Mouse (Mus musculus) forebrain, embryonic 11.5 days (tissue): ENCODE measurements around the gene Fam135a. TPM values are rescaled to one million over a fixed set of nuclear protein-coding genes. Genes with fewer than 3 reads are reported as not detected.

ENCODE experiments used
- ATAC-seq: fragments of 200-750 bp; cut with Nextera tagmentation; replicated peaks from 2 replicates; pipeline ENCODE4 v1.8.0; 2017; ENCODE audit warnings: moderate TSS enrichment; ENCODE audit not compliant: low FRiP score
- DNase-seq: peaks from one replicate; pipeline ENCODE4 v3.0.0-alpha.2; 2017; ENCODE audit warnings: low spot score
- H3K27ac ChIP-seq: fragments of 300-500 bp; sonication (generic); 2 replicates; pipeline ENCODE4 v1.5.1; 2014; ENCODE audit warnings: low read depth, low read length
- H3K27me3 ChIP-seq: fragments of 300-500 bp; sonication (generic); 2 replicates; pipeline ENCODE4 v1.6.1; 2014; ENCODE audit warnings: mild to moderate bottlenecking, low read length, mixed read lengths; ENCODE audit not compliant: control insufficient read depth, insufficient read depth
- H3K36me3 ChIP-seq: fragments of 300-500 bp; sonication (generic); 2 replicates; pipeline ENCODE4 v1.6.1; 2014; ENCODE audit warnings: mild to moderate bottlenecking, low read length, moderate library complexity, mixed read lengths; ENCODE audit not compliant: control insufficient read depth, insufficient read depth
- H3K4me1 ChIP-seq: fragments of 300-500 bp; sonication (generic); replicated peaks from 2 replicates; pipeline ENCODE4 v1.6.1; 2014; ENCODE audit warnings: low read length, mixed read lengths; ENCODE audit not compliant: control insufficient read depth, insufficient read depth
- H3K4me2 ChIP-seq: fragments of 300-500 bp; sonication (generic); 2 replicates; pipeline ENCODE4 v1.6.1; 2014; ENCODE audit warnings: low read depth, mild to moderate bottlenecking, low read length, moderate library complexity, mixed read lengths; ENCODE audit not compliant: severe bottlenecking
- H3K4me3 ChIP-seq: fragments of 300-500 bp; sonication (generic); 2 replicates; pipeline ENCODE4 v1.5.1; 2014; ENCODE audit warnings: low read depth, low read length
- H3K9ac ChIP-seq: fragments of 300-500 bp; sonication (generic); 2 replicates; pipeline ENCODE4 v1.6.1; 2014; ENCODE audit warnings: low read length
- H3K9me3 ChIP-seq: fragments of 300-500 bp; sonication (generic); 2 replicates; pipeline ENCODE4 v1.6.1; 2016; ENCODE audit warnings: low read length, mixed read lengths; ENCODE audit not compliant: control insufficient read depth
- WGBS: fragments of 180-500 bp; shearing (Covaris S2); extraction: QIAGEN DNeasy Blood & Tissue Kit; methylation state at CpG from one replicate; pipeline ENCODE4 v1.1.7; 2014; 5-methylcytosine and 5-hydroxymethylcytosine counted together
- polyA plus RNA-seq: library from polyadenylated mRNA; unstranded; fragments of >200 nt; fragmentation: Nextera tagmentation; extraction: Ambion mirVana; gene quantifications from 2 replicates; pipeline ENCODE4 v1.2.1, GENCODE M21; 2014

Fam135a gene
- polyA plus RNA-seq, 1 experiment from 2014 or later = 44.9 TPM

- Histone ChIP-seq H3K4me1 (no peaks in the 10 kb centered on the region), H3K4me2 (no peak overlapping the region), H3K36me3 (no peaks in the 10 kb centered on the region), H3K4me3 (no peak overlapping the region), H3K9me3 (no peaks in the 10 kb centered on the region), H3K9ac (no peak overlapping the region), H3K27ac (no peak overlapping the region), H3K27me3 (no peaks in the 10 kb centered on the region)
- no peak for DNase-seq
- no peak for ATAC-seq
- 100% methylated on average over 1 of the region's 1 CpGs for WGBS
Observed at GRCm38 (mm10) chr1:24122582-24122981, 22.4 kb upstream of the Fam135a start.

- no peak overlapping the region for H3K4me3 ChIP-seq
- H3K4me2 ChIP-seq = no peak overlapping the region
- no peaks in the 10 kb centered on the region for H3K27me3 ChIP-seq
- no peak for DNase-seq
- no peak overlapping the region for H3K9ac ChIP-seq
- WGBS = 67% methylated on average over 10 of the region's 10 CpGs
- no peak for ATAC-seq
- H3K36me3 ChIP-seq = no peaks in the 10 kb centered on the region
- no peaks in the 10 kb centered on the region for H3K9me3 ChIP-seq
- H3K4me1 ChIP-seq = no peaks in the 10 kb centered on the region
- H3K27ac ChIP-seq = no peak overlapping the region
Observed at GRCm38 (mm10) chr1:24107971-24108773, 8.0 kb upstream of the Fam135a start.

- ATAC-seq = no peak
- H3K4me2 ChIP-seq = no peak overlapping the region
- WGBS = 68% methylated on average over 11 of the region's 11 CpGs
- H3K27ac ChIP-seq = no peak overlapping the region
- H3K4me1 ChIP-seq = no peaks in the 10 kb centered on the region
- H3K27me3 ChIP-seq = no peaks in the 10 kb centered on the region
- H3K36me3 ChIP-seq = no peaks in the 10 kb centered on the region
- H3K9ac ChIP-seq = no peak overlapping the region
- H3K4me3 ChIP-seq = no peak overlapping the region
- no peaks in the 10 kb centered on the region for H3K9me3 ChIP-seq
- DNase-seq = no peak
Observed at GRCm38 (mm10) chr1:24107378-24107777, 7.2 kb upstream of the Fam135a start.

GRCm38 (mm10) chr1:24102579-24103149 lies 2.5 kb upstream of the Fam135a start:
- Histone ChIP-seq H3K9me3 (no peaks in the 10 kb centered on the region), H3K4me1 (no peaks in the 10 kb centered on the region), H3K36me3 (no peaks in the 10 kb centered on the region), H3K4me2 (no peak overlapping the region), H3K4me3 (no peak overlapping the region), H3K27ac (no peak overlapping the region), H3K27me3 (no peaks in the 10 kb centered on the region), H3K9ac (no peak overlapping the region)
- WGBS = 76% methylated on average over 10 of the region's 10 CpGs
- DNase-seq = no peak
- ATAC-seq = no peak

- Histone ChIP-seq H3K9ac (peak overlapping the region; percentile 73), H3K36me3 (no peaks in the 10 kb centered on the region), H3K9me3 (no peaks in the 10 kb centered on the region), H3K4me2 (peak overlapping the region; percentile 74), H3K4me1 (no peaks in the 10 kb centered on the region), H3K27me3 (no peaks in the 10 kb centered on the region), H3K4me3 (peak overlapping the region; percentile 84), H3K27ac (0 out of 2 replicates have a peak overlapping the region, but pooled peaks have one; percentile 37)
- 62% methylated on average over 6 of the region's 6 CpGs for WGBS
- ATAC-seq (peak; percentile 9; the same call in 1 of the 2 replicates), DNase-seq (no peak)
Observed at GRCm38 (mm10) chr1:24100870-24101358, 773 bp upstream of the Fam135a start.

- Histone ChIP-seq H3K36me3 (no peaks in the 10 kb centered on the region), H3K27ac (peak overlapping the region; percentile 68; the same call in 1 of the 2 replicates), H3K4me2 (peak overlapping the region; percentile 74), H3K27me3 (no peaks in the 10 kb centered on the region), H3K4me3 (peak overlapping the region; percentile 84), H3K9me3 (no peaks in the 10 kb centered on the region), H3K9ac (peak overlapping the region; percentile 86), H3K4me1 (no peaks in the 10 kb centered on the region)
- WGBS = under 1% methylated on average over 28 of the region's 44 CpGs
- ATAC-seq = no peak; the same call in 1 of the 2 replicates
- peak; percentile 82 for DNase-seq
Observed at GRCm38 (mm10) chr1:24099541-24099925, 608 bp downstream of the Fam135a start.

GRCm38 (mm10) chr1:24097541-24097940 lies 2.6 kb downstream of the Fam135a start:
- H3K27me3 ChIP-seq = no peaks in the 10 kb centered on the region
- no peak overlapping the region for H3K27ac ChIP-seq
- H3K9ac ChIP-seq = no peak overlapping the region
- no peak overlapping the region for H3K4me3 ChIP-seq
- no peaks in the 10 kb centered on the region for H3K36me3 ChIP-seq
- H3K4me1 ChIP-seq = no peaks in the 10 kb centered on the region
- no peak overlapping the region for H3K4me2 ChIP-seq
- no peak for DNase-seq
- 59% methylated on average over 8 of the region's 8 CpGs for WGBS
- no peaks in the 10 kb centered on the region for H3K9me3 ChIP-seq
- ATAC-seq = no peak

GRCm38 (mm10) chr1:24092414-24092813 lies 7.7 kb downstream of the Fam135a start:
- Histone ChIP-seq H3K4me3 (no peak overlapping the region), H3K4me1 (no peaks in the 10 kb centered on the region), H3K4me2 (no peak overlapping the region), H3K27ac (no peak overlapping the region), H3K27me3 (no peaks in the 10 kb centered on the region), H3K9ac (no peak overlapping the region), H3K9me3 (no peaks in the 10 kb centered on the region), H3K36me3 (no peaks in the 10 kb centered on the region)
- 92% methylated on average over 7 of the region's 7 CpGs for whole genome bisulfite sequencing
- ATAC-seq (no peak), DNase-seq (no peak)
